Mouse (Mus musculus): ENCODE data around the gene Zkscan2. TPM values are rescaled to one million over a fixed set of nuclear protein-coding genes. Genes with fewer than 3 reads are reported as not detected.

Zkscan2 gene
- polyA plus RNA-seq, 1 experiment from 2014 or later, result 5.8 TPM

GRCm38 (mm10) chr7:123452551-123452950, 47.7 kb downstream of the Zkscan2 start:
- Histone ChIP-seq H3K36me3 (ENCODE audit: control insufficient read depth, insufficient read depth, low read length) (no peaks in the 10 kb centered on the region), H3K4me3 (ENCODE audit: low read depth, low read length) (no peak overlapping the region), H3K4me1 (ENCODE audit: control insufficient read depth, insufficient read depth, low read length) (no peaks in the 10 kb centered on the region), H3K9me3 (ENCODE audit: control insufficient read depth, low read length) (no peaks in the 10 kb centered on the region; the same call in 1 of the 2 replicates), H3K27me3 (ENCODE audit: control insufficient read depth, insufficient read depth, low read length) (no peaks in the 10 kb centered on the region), H3K4me2 (ENCODE audit: low read depth) (no peak overlapping the region), H3K27ac (ENCODE audit: low read depth, low read length) (no peak overlapping the region), H3K9ac (ENCODE audit: low read length) (no peak overlapping the region)
- 85% methylated on average over 6 of the region's 6 CpGs for WGBS
- DNase-seq (ENCODE audit: low spot score) (no peak), ATAC-seq (ENCODE audit: insufficient read depth, low FRiP score, low TSS enrichment) (no peak)

GRCm38 (mm10) chr7:123450515-123450914, 49.7 kb downstream of the Zkscan2 start:
- H3K4me3 ChIP-seq (ENCODE audit: low read depth, low read length), result no peak overlapping the region
- no peak for ATAC-seq (ENCODE audit: insufficient read depth, low FRiP score, low TSS enrichment)
- DNase-seq (ENCODE audit: low spot score), result no peak
- H3K4me1 ChIP-seq (ENCODE audit: control insufficient read depth, insufficient read depth, low read length), result no peaks in the 10 kb centered on the region
- WGBS, result 95% methylated on average over 2 of the region's 2 CpGs
- no peak overlapping the region for H3K9ac ChIP-seq (ENCODE audit: low read length)
- H3K27ac ChIP-seq (ENCODE audit: low read depth, low read length), result no peak overlapping the region
- no peaks in the 10 kb centered on the region for H3K9me3 ChIP-seq (ENCODE audit: control insufficient read depth, low read length)
- H3K27me3 ChIP-seq (ENCODE audit: control insufficient read depth, insufficient read depth, low read length), result no peaks in the 10 kb centered on the region
- H3K4me2 ChIP-seq (ENCODE audit: low read depth), result no peak overlapping the region
- no peaks in the 10 kb centered on the region for H3K36me3 ChIP-seq (ENCODE audit: control insufficient read depth, insufficient read depth, low read length)

GRCm38 (mm10) chr7:123449676-123450075, 50.6 kb downstream of the Zkscan2 start:
- Histone ChIP-seq H3K4me2 (ENCODE audit: low read depth) (no peak overlapping the region), H3K36me3 (ENCODE audit: control insufficient read depth, insufficient read depth, low read length) (no peaks in the 10 kb centered on the region)
- 67% methylated on average over 10 of the region's 10 CpGs for WGBS

GRCm38 (mm10) chr7:123448794-123449193, 51.5 kb downstream of the Zkscan2 start:
- no peak overlapping the region for H3K4me3 ChIP-seq (ENCODE audit: low read depth, low read length)
- no peaks in the 10 kb centered on the region for H3K4me1 ChIP-seq (ENCODE audit: control insufficient read depth, insufficient read depth, low read length)
- no peak overlapping the region for H3K27ac ChIP-seq (ENCODE audit: low read depth, low read length)
- 91% methylated on average over 2 of the region's 2 CpGs for WGBS
- H3K36me3 ChIP-seq (ENCODE audit: control insufficient read depth, insufficient read depth, low read length), result no peaks in the 10 kb centered on the region
- DNase-seq (ENCODE audit: low spot score), result no peak
- no peak overlapping the region for H3K9ac ChIP-seq (ENCODE audit: low read length)
- no peaks in the 10 kb centered on the region for H3K27me3 ChIP-seq (ENCODE audit: control insufficient read depth, insufficient read depth, low read length)
- ATAC-seq (ENCODE audit: insufficient read depth, low FRiP score, low TSS enrichment), result no peak
- H3K9me3 ChIP-seq (ENCODE audit: control insufficient read depth, low read length), result no peaks in the 10 kb centered on the region
- H3K4me2 ChIP-seq (ENCODE audit: low read depth), result no peak overlapping the region

More at GRCm38 (mm10) chr7:123449676-123450075, 50.6 kb downstream of the Zkscan2 start:
- DNase-seq (ENCODE audit: low spot score), result no peak
- Histone ChIP-seq H3K27me3 (ENCODE audit: control insufficient read depth, insufficient read depth, low read length) (no peaks in the 10 kb centered on the region), H3K27ac (ENCODE audit: low read depth, low read length) (no peak overlapping the region), H3K9me3 (ENCODE audit: control insufficient read depth, low read length) (no peaks in the 10 kb centered on the region), H3K4me3 (ENCODE audit: low read depth, low read length) (no peak overlapping the region), H3K9ac (ENCODE audit: low read length) (no peak overlapping the region), H3K4me1 (ENCODE audit: control insufficient read depth, insufficient read depth, low read length) (no peaks in the 10 kb centered on the region)
- ATAC-seq (ENCODE audit: insufficient read depth, low FRiP score, low TSS enrichment), result no peak

- 78% methylated on average over 1 of the region's 1 CpGs for WGBS
- no peaks in the 10 kb centered on the region for H3K4me1 ChIP-seq (ENCODE audit: control insufficient read depth, insufficient read depth, low read length)
These were observed 58.2 kb downstream of the Zkscan2 start for GRCm38 (mm10) chr7:123442079-123442478.

GRCm38 (mm10) chr7:123431206-123431605, 69.0 kb downstream of the Zkscan2 start:
- no peaks in the 10 kb centered on the region for H3K36me3 ChIP-seq (ENCODE audit: control insufficient read depth, insufficient read depth, low read length)

More at GRCm38 (mm10) chr7:123442079-123442478, 58.2 kb downstream of the Zkscan2 start:
- DNase-seq (ENCODE audit: low spot score) (no peak), ATAC-seq (ENCODE audit: insufficient read depth, low FRiP score, low TSS enrichment) (no peak)
- H3K4me2 ChIP-seq (ENCODE audit: low read depth), result no peak overlapping the region
- no peak overlapping the region for H3K27ac ChIP-seq (ENCODE audit: low read depth, low read length)
- H3K9me3 ChIP-seq (ENCODE audit: control insufficient read depth, low read length), result no peaks in the 10 kb centered on the region
- no peak overlapping the region for H3K4me3 ChIP-seq (ENCODE audit: low read depth, low read length)
- no peaks in the 10 kb centered on the region for H3K27me3 ChIP-seq (ENCODE audit: control insufficient read depth, insufficient read depth, low read length)
- no peaks in the 10 kb centered on the region for H3K36me3 ChIP-seq (ENCODE audit: control insufficient read depth, insufficient read depth, low read length)
- H3K9ac ChIP-seq (ENCODE audit: low read length), result no peak overlapping the region

GRCm38 (mm10) chr7:123430411-123430705, 69.9 kb downstream of the Zkscan2 start:
- no peaks in the 10 kb centered on the region for H3K9me3 ChIP-seq (ENCODE audit: control insufficient read depth, low read length)

More at GRCm38 (mm10) chr7:123431206-123431605, 69.0 kb downstream of the Zkscan2 start:
- ATAC-seq (ENCODE audit: insufficient read depth, low FRiP score, low TSS enrichment) (no peak), DNase-seq (ENCODE audit: low spot score) (no peak)
- no peak overlapping the region for H3K9ac ChIP-seq (ENCODE audit: low read length)
- no peak overlapping the region for H3K4me2 ChIP-seq (ENCODE audit: low read depth)
- H3K27me3 ChIP-seq (ENCODE audit: control insufficient read depth, insufficient read depth, low read length), result no peaks in the 10 kb centered on the region
- H3K4me3 ChIP-seq (ENCODE audit: low read depth, low read length), result no peak overlapping the region
- H3K4me1 ChIP-seq (ENCODE audit: control insufficient read depth, insufficient read depth, low read length), result no peaks in the 10 kb centered on the region
- no peak overlapping the region for H3K27ac ChIP-seq (ENCODE audit: low read depth, low read length)
- 79% methylated on average over 4 of the region's 4 CpGs for WGBS
- no peaks in the 10 kb centered on the region for H3K9me3 ChIP-seq (ENCODE audit: control insufficient read depth, low read length)

GRCm38 (mm10) chr7:123429624-123430410, 70.4 kb downstream of the Zkscan2 start:
- no peaks in the 10 kb centered on the region for H3K4me1 ChIP-seq (ENCODE audit: control insufficient read depth, insufficient read depth, low read length)
- 87% methylated on average over 8 of the region's 8 CpGs for WGBS
- H3K9ac ChIP-seq (ENCODE audit: low read length), result no peak overlapping the region
- ATAC-seq (ENCODE audit: insufficient read depth, low FRiP score, low TSS enrichment), result no peak
- no peaks in the 10 kb centered on the region for H3K27me3 ChIP-seq (ENCODE audit: control insufficient read depth, insufficient read depth, low read length)
- H3K27ac ChIP-seq (ENCODE audit: low read depth, low read length), result no peak overlapping the region
- no peaks in the 10 kb centered on the region for H3K36me3 ChIP-seq (ENCODE audit: control insufficient read depth, insufficient read depth, low read length)
- H3K4me2 ChIP-seq (ENCODE audit: low read depth), result no peak overlapping the region
- DNase-seq (ENCODE audit: low spot score), result no peak
- H3K4me3 ChIP-seq (ENCODE audit: low read depth, low read length), result no peak overlapping the region
- H3K9me3 ChIP-seq (ENCODE audit: control insufficient read depth, low read length), result no peaks in the 10 kb centered on the region

More at GRCm38 (mm10) chr7:123430411-123430705, 69.9 kb downstream of the Zkscan2 start:
- no peaks in the 10 kb centered on the region for H3K4me1 ChIP-seq (ENCODE audit: control insufficient read depth, insufficient read depth, low read length)
- no peak overlapping the region for H3K9ac ChIP-seq (ENCODE audit: low read length)
- ATAC-seq (ENCODE audit: insufficient read depth, low FRiP score, low TSS enrichment), result no peak
- H3K27me3 ChIP-seq (ENCODE audit: control insufficient read depth, insufficient read depth, low read length), result no peaks in the 10 kb centered on the region
- WGBS, result 82% methylated on average over 4 of the region's 4 CpGs
- no peak for DNase-seq (ENCODE audit: low spot score)
- no peak overlapping the region for H3K4me2 ChIP-seq (ENCODE audit: low read depth)
- no peaks in the 10 kb centered on the region for H3K36me3 ChIP-seq (ENCODE audit: control insufficient read depth, insufficient read depth, low read length)
- H3K4me3 ChIP-seq (ENCODE audit: low read depth, low read length), result no peak overlapping the region
- H3K27ac ChIP-seq (ENCODE audit: low read depth, low read length), result no peak overlapping the region

Data from neural tube, embryonic 11.5 days (tissue).